Mouse (Mus musculus) megakaryocyte, embryonic 14.5 days (primary cell): Measurements from ENCODE around the gene Ift52. TPM values are rescaled to one million over a fixed set of nuclear protein-coding genes. Genes with fewer than 3 reads are reported as not detected.
A peak's percentile ranks its signal among the peaks of the same experiment; 100 is the strongest.

Source experiments
- H3K27me3 ChIP-seq: replicated peaks from 2 replicates; pipeline ENCODE3; 2012; ENCODE audit warnings: inconsistent platforms
- H3K36me3 ChIP-seq: replicated peaks from 2 replicates; pipeline ENCODE3; 2012; ENCODE audit warnings: low read length, inconsistent platforms, mixed read lengths
- H3K4me1 ChIP-seq: 2 replicates; pipeline ENCODE4 v1.6.1; 2012; ENCODE audit warnings: inconsistent platforms
- H3K4me3 ChIP-seq: replicated peaks from 2 replicates; pipeline ENCODE3; 2012; ENCODE audit warnings: moderate library complexity, mild to moderate bottlenecking, inconsistent platforms
- H3K9me3 ChIP-seq: 2 replicates; pipeline ENCODE4 v1.6.1; 2012; ENCODE audit warnings: inconsistent platforms
- FLI1 ChIP-seq: IDR thresholded peaks from 2 replicates; pipeline ENCODE4 v1.6.1; 2012; ENCODE audit warnings: low read length, inconsistent platforms, mixed read lengths
- GATA1 ChIP-seq: IDR thresholded peaks from 3 replicates; pipeline ENCODE4 v1.6.1; 2012; ENCODE audit warnings: mixed read lengths, low read length, inconsistent platforms, borderline replicate concordance
- polyA plus RNA-seq: library from polyadenylated mRNA; stranded (reverse); fragments of >175 nt; gene quantifications from 2 replicates; pipeline ENCODE4 v1.2.3, GENCODE M21; 2012; ENCODE audit warnings: low replicate concordance; ENCODE audit not compliant: insufficient read depth

The Ift52 gene
- polyA plus RNA-seq, 1 experiment: 3.2 TPM

DNA sequence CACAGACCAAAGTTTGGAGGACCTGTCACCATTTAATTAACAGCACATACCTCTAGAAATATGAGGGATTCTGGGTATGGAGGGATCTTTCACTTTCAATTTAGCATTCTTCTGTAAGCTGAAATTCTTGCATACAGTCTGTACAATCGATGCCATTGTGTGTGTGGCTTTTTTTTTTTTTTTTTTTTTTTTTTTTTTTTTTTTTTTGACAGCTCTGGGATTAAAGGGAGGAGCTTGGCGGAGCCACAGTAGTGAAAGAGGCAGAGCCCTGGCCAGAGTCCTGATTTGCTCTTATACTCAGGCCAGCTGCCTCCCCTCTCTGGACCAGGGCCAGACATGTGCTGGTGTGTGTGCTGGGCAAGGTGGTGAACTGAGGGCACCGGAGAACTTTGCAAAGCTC, 31.2 kb upstream of the Ift52 start:
- peaks cover 23% of the 10 kb centered on the region for H3K4me1 ChIP-seq

DNA sequence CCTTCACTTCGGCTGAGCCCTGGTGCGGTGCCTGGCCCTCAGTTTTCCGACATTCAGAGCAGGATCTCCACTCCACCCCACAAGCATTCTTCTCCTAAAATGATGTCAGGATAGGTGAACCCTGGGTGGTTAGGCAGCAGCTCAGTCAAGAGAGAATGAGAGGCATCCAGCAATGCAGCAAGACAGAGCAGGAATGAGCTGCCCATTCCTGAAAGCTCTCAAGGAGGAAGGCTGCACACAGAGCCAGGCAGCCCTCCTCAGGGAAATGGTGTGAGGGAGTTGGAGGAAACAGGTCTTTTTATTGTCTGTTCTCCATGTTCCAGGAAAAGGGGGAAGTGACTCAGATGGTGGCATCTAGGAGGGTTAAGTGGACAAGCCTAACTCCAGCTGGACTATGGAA, 30.4 kb upstream of the Ift52 start:
- TF ChIP-seq GATA1 (no peak), FLI1 (no peak)
- Histone ChIP-seq H3K9me3 (no peaks in the 10 kb centered on the region), H3K4me1 (peaks cover 23% of the 10 kb centered on the region), H3K36me3 (no peaks in the 10 kb centered on the region), H3K4me3 (no peak overlapping the region), H3K27me3 (peaks cover 44% of the 10 kb centered on the region)

More for the DNA sequence above, 31.2 kb upstream of the Ift52 start:
- H3K27me3 ChIP-seq: peaks cover 36% of the 10 kb centered on the region
- TF ChIP-seq GATA1: no peak
- no peak for TF ChIP-seq FLI1
- no peaks in the 10 kb centered on the region for H3K36me3 ChIP-seq
- H3K4me3 ChIP-seq: no peak overlapping the region
- no peaks in the 10 kb centered on the region for H3K9me3 ChIP-seq

DNA sequence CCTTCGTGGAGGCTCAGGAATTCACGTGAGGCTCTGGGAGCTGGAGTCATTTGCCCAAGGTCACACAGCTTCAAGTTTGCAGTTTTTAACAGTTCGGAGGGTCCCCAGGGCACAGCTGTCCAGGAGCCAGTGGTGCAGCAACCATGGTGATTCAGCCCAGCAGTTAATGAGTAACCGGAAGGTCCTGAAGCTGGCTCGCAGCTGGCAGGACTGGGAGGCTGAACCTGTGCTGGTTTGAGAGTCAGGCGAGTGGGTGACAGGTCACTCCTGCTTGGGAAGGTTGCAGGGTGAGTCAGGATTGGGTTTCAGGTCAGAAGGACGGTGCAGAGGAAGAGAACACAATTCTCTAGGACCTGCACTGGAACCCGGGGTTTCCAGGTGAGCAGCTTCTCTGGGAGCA, 29.9 kb upstream of the Ift52 start, which contains the start of gene Sgk2:
Sgk2 (plus strand) TSS at position 113 of the 400 bp plus-strand sequence.
- no peaks in the 10 kb centered on the region for H3K9me3 ChIP-seq
- H3K4me3 ChIP-seq: no peak within 1 kb of the TSS
- peaks cover 47% of the 10 kb centered on the region for H3K27me3 ChIP-seq
- TF ChIP-seq FLI1 (no peak), GATA1 (no peak)
- peaks cover 23% of the 10 kb centered on the region for H3K4me1 ChIP-seq
- no peaks in the 10 kb centered on the region for H3K36me3 ChIP-seq

DNA sequence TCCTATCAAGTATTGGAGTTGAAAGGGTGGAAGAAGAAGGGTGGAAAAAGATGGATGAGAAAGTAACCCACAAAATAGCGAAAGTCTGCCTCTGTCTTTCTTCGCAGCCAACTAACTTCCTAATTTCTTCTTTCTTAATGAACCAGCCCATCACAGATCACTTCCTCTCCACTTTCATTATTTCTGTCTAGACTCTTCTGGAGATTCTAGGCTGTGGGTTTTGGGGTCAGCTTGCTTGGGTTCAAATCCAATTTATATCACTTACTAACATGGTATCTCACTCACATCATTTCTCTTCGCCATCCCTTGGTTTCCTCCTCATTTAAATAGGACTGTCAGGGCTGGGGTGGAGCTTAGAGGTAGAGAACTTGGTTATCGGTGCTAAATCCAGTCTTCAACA, 28.9 kb upstream of the Ift52 start:
- no peak overlapping the region for H3K4me3 ChIP-seq
- no peaks in the 10 kb centered on the region for H3K36me3 ChIP-seq
- no peaks in the 10 kb centered on the region for H3K9me3 ChIP-seq
- peaks cover 23% of the 10 kb centered on the region for H3K4me1 ChIP-seq
- TF ChIP-seq GATA1: no peak
- no peak for TF ChIP-seq FLI1
- H3K27me3 ChIP-seq: peaks cover 54% of the 10 kb centered on the region

DNA sequence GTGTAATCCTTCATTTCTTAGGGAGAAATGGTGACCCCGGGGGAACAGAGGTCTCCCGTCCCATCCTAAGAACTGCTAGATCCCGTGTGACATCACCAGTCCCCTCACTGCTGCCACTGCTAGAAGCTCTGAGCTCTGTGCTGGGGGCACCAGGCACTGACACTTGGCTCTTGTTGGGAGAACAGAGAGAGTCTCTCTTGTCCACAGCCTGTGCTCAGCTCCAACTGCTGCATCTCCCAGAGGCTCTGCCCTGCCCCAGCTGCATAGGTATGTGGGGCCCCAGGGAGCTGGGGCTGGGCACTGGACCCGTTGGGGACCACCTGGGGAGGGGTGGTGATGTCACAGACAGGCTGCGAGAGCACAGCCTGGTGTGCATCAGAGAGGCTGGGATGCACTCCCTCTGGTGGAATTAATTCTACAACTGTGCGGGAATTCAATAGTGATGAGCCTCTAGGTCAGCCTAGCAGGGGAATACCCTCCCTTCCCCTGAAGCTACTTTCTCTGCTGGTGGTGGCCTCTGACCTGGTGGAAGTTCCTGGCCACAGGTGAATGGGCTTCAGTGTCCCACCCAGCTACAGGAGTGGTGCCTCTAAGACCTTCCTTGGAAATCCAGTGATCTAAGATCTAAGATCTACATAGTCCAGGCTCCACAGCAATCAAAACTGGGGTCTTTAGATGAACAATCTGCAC, 25.6 kb upstream of the Ift52 start:
- Histone ChIP-seq H3K4me1 (peaks cover 15% of the 10 kb centered on the region), H3K9me3 (no peaks in the 10 kb centered on the region), H3K4me3 (no peak overlapping the region), H3K36me3 (no peaks in the 10 kb centered on the region), H3K27me3 (peaks cover 65% of the 10 kb centered on the region)
- no peak for TF ChIP-seq FLI1

DNA sequence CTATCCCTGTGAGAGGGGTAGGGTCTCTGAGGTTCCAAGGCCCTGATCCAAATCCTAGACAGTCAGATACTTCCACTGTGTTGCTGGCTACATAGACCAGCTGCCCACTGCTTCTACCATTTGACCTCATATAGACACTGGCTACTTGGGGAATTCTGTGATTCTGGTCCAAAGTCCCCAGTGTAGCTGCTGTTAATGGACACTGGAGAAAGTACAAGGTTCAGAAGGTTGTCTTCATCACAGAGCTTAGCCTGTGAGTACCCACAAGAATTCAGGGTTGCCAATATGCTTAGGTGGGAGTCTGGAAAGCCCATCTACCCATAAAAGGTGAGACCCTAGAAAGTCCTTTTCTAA, 25.1 kb upstream of the Ift52 start:
- Histone ChIP-seq H3K4me1 (peaks cover 10% of the 10 kb centered on the region), H3K27me3 (peaks cover 63% of the 10 kb centered on the region), H3K36me3 (no peaks in the 10 kb centered on the region), H3K9me3 (no peaks in the 10 kb centered on the region), H3K4me3 (no peak overlapping the region)
- TF ChIP-seq FLI1: no peak
- no peak for TF ChIP-seq GATA1

DNA sequence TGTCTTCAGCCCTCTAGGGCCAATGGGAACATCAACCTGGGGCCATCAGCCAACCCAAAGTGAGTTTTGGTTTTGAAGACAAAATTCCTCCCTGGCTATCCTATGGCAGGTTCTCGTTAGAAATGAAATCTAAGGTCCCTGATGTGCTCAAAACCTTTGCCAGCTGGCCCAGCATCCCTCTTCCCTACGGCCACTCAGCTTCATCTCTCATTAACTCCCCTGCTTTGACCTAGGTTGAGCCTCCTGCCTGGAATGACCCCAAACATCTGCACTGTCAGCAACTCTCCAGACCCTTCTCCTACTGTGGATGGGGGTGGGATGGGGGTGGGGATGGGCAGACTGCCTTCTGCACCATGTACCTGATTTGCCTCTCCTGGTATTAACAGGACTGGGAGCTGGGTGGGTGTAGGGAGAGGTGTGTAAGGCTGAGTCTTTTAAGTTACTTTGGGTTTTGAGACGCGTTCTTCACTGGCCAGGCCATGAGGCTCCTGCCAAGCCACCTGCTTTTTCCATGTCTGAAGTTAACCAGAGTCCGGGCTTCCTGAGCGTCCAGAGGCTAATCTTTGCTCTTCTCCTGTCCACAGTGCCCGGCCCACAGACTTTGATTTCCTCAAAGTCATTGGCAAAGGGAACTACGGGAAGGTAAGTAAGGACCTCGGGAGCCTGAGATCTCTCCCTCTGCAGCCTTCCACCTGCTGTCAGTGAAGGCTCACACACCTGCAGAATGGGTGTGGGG, 23.1 kb upstream of the Ift52 start:
- Histone ChIP-seq H3K4me1 (peaks cover 6% of the 10 kb centered on the region; the same call in 1 of the 2 replicates), H3K27me3 (peaks cover 64% of the 10 kb centered on the region), H3K36me3 (no peaks in the 10 kb centered on the region), H3K4me3 (no peak overlapping the region), H3K9me3 (no peaks in the 10 kb centered on the region)
- no peak for TF ChIP-seq FLI1

DNA sequence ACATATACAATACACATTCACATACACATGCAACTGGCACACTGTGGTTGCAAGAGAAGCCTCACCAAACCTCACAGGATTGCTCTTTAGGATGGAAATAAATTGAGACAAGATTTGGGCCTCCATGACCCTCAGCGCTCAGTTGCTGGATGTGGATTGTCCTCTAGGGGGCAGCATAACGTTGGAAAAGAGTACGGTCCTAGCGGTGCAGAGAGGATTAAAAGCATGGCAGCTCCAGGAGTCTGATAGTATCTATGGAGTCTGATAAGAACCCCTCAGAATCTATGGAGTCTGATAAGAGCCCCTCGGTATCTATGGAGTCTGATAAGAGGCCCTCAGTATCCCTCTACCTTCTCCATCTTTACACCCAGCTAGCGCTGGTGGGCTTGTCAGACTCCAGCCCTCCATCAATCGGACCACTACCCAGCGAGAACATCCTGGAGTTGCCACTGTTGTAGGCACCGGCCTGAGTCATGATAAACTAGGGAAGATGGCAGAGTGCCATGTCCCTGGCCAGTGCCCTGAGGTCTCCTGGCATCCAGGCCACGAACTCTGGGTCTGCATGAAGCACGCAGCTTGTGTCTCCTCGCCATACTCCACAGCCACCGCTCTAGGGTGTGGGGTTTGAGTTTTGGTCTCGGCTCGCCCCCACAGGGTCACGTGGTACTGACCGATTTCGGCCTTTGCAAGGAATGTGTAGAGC, 18.5 kb upstream of the Ift52 start:
- H3K36me3 ChIP-seq: no peaks in the 10 kb centered on the region
- H3K4me3 ChIP-seq: peak overlapping the region; percentile 64
- peaks cover 56% of the 10 kb centered on the region for H3K27me3 ChIP-seq
- TF ChIP-seq FLI1 (no peak), GATA1 (no peak)
- H3K9me3 ChIP-seq: no peaks in the 10 kb centered on the region
- peaks cover 13% of the 10 kb centered on the region for H3K4me1 ChIP-seq

DNA sequence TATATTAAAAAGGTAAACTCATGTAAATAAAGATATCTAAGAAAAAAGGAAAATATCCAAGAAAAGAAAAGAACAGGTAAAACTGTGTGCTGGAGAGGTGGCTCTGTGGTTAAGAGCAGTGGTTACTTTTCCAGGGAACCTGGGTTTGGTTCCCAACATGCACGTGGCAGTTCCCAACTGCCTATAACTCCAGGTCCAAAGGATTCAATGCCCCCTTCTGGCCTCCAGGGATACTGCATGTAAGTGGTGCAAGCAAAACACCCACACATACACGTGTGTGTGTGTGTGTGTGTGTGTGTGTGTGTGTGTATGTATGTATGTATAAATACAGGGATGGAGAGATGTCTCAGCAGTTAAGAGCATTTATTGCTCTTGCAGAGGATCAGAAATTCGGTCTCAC, 17.4 kb upstream of the Ift52 start:
- Histone ChIP-seq H3K4me1 (peaks cover 13% of the 10 kb centered on the region), H3K36me3 (no peaks in the 10 kb centered on the region), H3K27me3 (peaks cover 52% of the 10 kb centered on the region), H3K9me3 (no peaks in the 10 kb centered on the region), H3K4me3 (no peak overlapping the region)
- no peak for TF ChIP-seq FLI1
- TF ChIP-seq GATA1: no peak

DNA sequence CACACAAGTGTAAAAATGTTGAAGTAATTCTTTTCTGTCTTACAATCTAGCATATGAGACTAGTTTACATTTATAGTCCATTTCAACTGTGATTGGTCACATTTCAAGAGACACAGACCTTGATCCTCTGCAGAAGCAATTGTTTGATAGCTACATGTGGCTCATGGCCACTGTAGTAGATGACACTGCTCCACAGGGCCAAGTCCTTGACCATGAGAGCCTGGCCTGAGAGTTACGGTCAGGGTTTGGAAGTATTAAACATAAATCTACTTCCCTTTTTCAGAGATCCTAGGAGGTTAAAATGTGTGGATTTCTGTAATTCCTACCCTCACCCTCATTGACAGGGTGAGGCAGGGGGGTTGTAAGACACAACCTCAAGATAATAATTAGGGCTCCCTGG, 16.1 kb upstream of the Ift52 start:
- no peaks in the 10 kb centered on the region for H3K36me3 ChIP-seq
- peaks cover 51% of the 10 kb centered on the region for H3K27me3 ChIP-seq
- H3K4me3 ChIP-seq: no peak overlapping the region
- peaks cover 19% of the 10 kb centered on the region for H3K4me1 ChIP-seq
- TF ChIP-seq FLI1 (no peak), GATA1 (no peak)
- H3K9me3 ChIP-seq: no peaks in the 10 kb centered on the region
